Mouse (Mus musculus) liver, embryonic 14.5 days (tissue): ENCODE measurements at regions not wholly inside any gene's neighbourhood (a gene's known extent, or its start where the extent isn't known, plus 50 kb on each side); places are given as distances from the start of the nearest gene placed in this dataset.

ENCODE experiments used
- CTCF ChIP-seq: IDR thresholded peaks from 2 replicates; pipeline ENCODE4 v1.5.1; 2016; ENCODE audit warnings: antibody characterized with exemption, low read depth, control low read depth
- EP300 ChIP-seq: IDR thresholded peaks from 2 replicates; pipeline ENCODE4 v1.6.1; 2016; ENCODE audit warnings: antibody characterized with exemption, low read depth

DNA sequence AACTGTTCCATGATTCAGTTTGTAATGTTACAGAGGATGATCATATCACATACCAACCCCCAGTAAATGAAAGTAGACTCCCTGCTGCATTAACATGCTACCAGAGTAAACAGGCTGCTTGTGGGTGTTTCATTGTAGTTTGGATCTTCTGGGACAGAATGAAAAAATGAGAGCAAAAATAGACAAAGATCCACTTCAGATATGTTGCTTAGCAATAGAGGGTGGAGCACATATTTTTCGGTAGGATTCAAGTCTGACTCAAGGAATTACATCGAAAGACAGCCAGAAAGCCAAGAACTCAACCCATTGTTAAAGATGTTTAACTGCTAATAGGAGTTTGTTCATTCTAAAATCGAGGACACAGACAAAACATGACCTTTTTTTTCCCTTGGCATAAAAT lies 536.2 kb upstream of the Arpp21 start:
- TF ChIP-seq EP300 (no peak), CTCF (no peak)
